Mouse (Mus musculus): ENCODE results near the gene Cnot9. TPM values are rescaled to one million over a fixed set of nuclear protein-coding genes. Genes with fewer than 3 reads are reported as not detected.

Cnot9 gene
- polyA plus RNA-seq, 1 experiment from 2014 or later = 28.9 TPM

- Histone ChIP-seq H3K9me3 (replicated peaks; ENCODE audit: control insufficient read depth, low read length) (no peaks in the 10 kb centered on the region), H3K4me2 (ENCODE audit: low read depth, low read length) (no peak overlapping the region), H3K36me3 (ENCODE audit: control insufficient read depth, insufficient read depth) (peaks cover 34% of the 10 kb centered on the region), H3K9ac (ENCODE audit: low read depth, low read length) (no peak overlapping the region), H3K27me3 (ENCODE audit: control insufficient read depth, insufficient read depth, low read depth, low read length) (no peaks in the 10 kb centered on the region), H3K4me1 (ENCODE audit: control insufficient read depth, low read depth, low read length) (no peaks in the 10 kb centered on the region), H3K4me3 (ENCODE audit: low read depth, low read length) (no peak overlapping the region), H3K27ac (ENCODE audit: low read length) (no peak overlapping the region)
- ATAC-seq (ENCODE audit: low read depth) = no peak
Measured at GRCm38 (mm10) chr1:74519875-74520274, 14.0 kb downstream of the Cnot9 start.

GRCm38 (mm10) chr1:74524746-74525145, 18.9 kb downstream of the Cnot9 start:
- no peaks in the 10 kb centered on the region for H3K9me3 ChIP-seq (replicated peaks; ENCODE audit: control insufficient read depth, low read length)
- WGBS (ENCODE audit: insufficient replicate concordance) = 76% methylated on average over 4 of the region's 4 CpGs
- H3K4me1 ChIP-seq (ENCODE audit: control insufficient read depth, low read depth, low read length) = no peaks in the 10 kb centered on the region
- no peaks in the 10 kb centered on the region for H3K27me3 ChIP-seq (ENCODE audit: control insufficient read depth, insufficient read depth, low read depth, low read length)
- peaks cover 54% of the 10 kb centered on the region for H3K36me3 ChIP-seq (ENCODE audit: control insufficient read depth, insufficient read depth)
- no peak overlapping the region for H3K9ac ChIP-seq (ENCODE audit: low read depth, low read length)
- H3K27ac ChIP-seq (ENCODE audit: low read length) = no peak overlapping the region
- ATAC-seq (ENCODE audit: low read depth) = no peak
- no peak overlapping the region for H3K4me3 ChIP-seq (ENCODE audit: low read depth, low read length)
- H3K4me2 ChIP-seq (ENCODE audit: low read depth, low read length) = no peak overlapping the region

- H3K36me3 ChIP-seq (ENCODE audit: control insufficient read depth, insufficient read depth) = peaks cover 44% of the 10 kb centered on the region
- WGBS (ENCODE audit: insufficient replicate concordance) = 73% methylated on average over 7 of the region's 7 CpGs
- peak; percentile 71 for ATAC-seq (ENCODE audit: low read depth)
Measured at GRCm38 (mm10) chr1:74528589-74528988, 22.7 kb downstream of the Cnot9 start.

GRCm38 (mm10) chr1:74538650-74539049, 32.8 kb downstream of the Cnot9 start:
- Histone ChIP-seq H3K4me1 (ENCODE audit: control insufficient read depth, low read depth, low read length) (no peaks in the 10 kb centered on the region), H3K9me3 (replicated peaks; ENCODE audit: control insufficient read depth, low read length) (no peaks in the 10 kb centered on the region), H3K4me2 (ENCODE audit: low read depth, low read length) (no peak overlapping the region), H3K27me3 (ENCODE audit: control insufficient read depth, insufficient read depth, low read depth, low read length) (peaks cover 5% of the 10 kb centered on the region), H3K36me3 (ENCODE audit: control insufficient read depth, insufficient read depth) (no peaks in the 10 kb centered on the region), H3K27ac (ENCODE audit: low read length) (no peak overlapping the region), H3K9ac (ENCODE audit: low read depth, low read length) (no peak overlapping the region), H3K4me3 (ENCODE audit: low read depth, low read length) (no peak overlapping the region)
- ATAC-seq (ENCODE audit: low read depth) = no peak

More at GRCm38 (mm10) chr1:74528589-74528988, 22.7 kb downstream of the Cnot9 start:
- H3K27me3 ChIP-seq (ENCODE audit: control insufficient read depth, insufficient read depth, low read depth, low read length) = no peaks in the 10 kb centered on the region
- H3K27ac ChIP-seq (ENCODE audit: low read length) = no peak overlapping the region
- no peaks in the 10 kb centered on the region for H3K9me3 ChIP-seq (replicated peaks; ENCODE audit: control insufficient read depth, low read length)
- no peak overlapping the region for H3K4me2 ChIP-seq (ENCODE audit: low read depth, low read length)
- H3K9ac ChIP-seq (ENCODE audit: low read depth, low read length) = no peak overlapping the region
- H3K4me3 ChIP-seq (ENCODE audit: low read depth, low read length) = no peak overlapping the region
- H3K4me1 ChIP-seq (ENCODE audit: control insufficient read depth, low read depth, low read length) = no peaks in the 10 kb centered on the region

GRCm38 (mm10) chr1:74542451-74542961, 36.6 kb downstream of the Cnot9 start, which contains the start of gene Plcd4:
TSS of gene Plcd4 (plus strand) at chr1:74542888.
- Histone ChIP-seq H3K27me3 (ENCODE audit: control insufficient read depth, insufficient read depth, low read depth, low read length) (peaks cover 5% of the 10 kb centered on the region), H3K4me2 (ENCODE audit: low read depth, low read length) (no peak within 1 kb of the TSS), H3K4me3 (ENCODE audit: low read depth, low read length) (no peak within 1 kb of the TSS), H3K4me1 (ENCODE audit: control insufficient read depth, low read depth, low read length) (no peaks in the 10 kb centered on the region), H3K9ac (ENCODE audit: low read depth, low read length) (no peak within 1 kb of the TSS), H3K36me3 (ENCODE audit: control insufficient read depth, insufficient read depth) (no peaks in the 10 kb centered on the region), H3K9me3 (replicated peaks; ENCODE audit: control insufficient read depth, low read length) (no peaks in the 10 kb centered on the region), H3K27ac (ENCODE audit: low read length) (no peak within 1 kb of the TSS)
- ATAC-seq (ENCODE audit: low read depth) = no peak
- 7% methylated on average over 6 of the region's 6 CpGs for WGBS (ENCODE audit: insufficient replicate concordance)

- ATAC-seq (ENCODE audit: low read depth) = no peak
- H3K4me3 ChIP-seq (ENCODE audit: low read depth, low read length) = no peak within 1 kb of the TSS
- no peaks in the 10 kb centered on the region for H3K36me3 ChIP-seq (ENCODE audit: control insufficient read depth, insufficient read depth)
- no peaks in the 10 kb centered on the region for H3K9me3 ChIP-seq (replicated peaks; ENCODE audit: control insufficient read depth, low read length)
- H3K27ac ChIP-seq (ENCODE audit: low read length) = no peak within 1 kb of the TSS
- 62% methylated on average over 4 of the region's 4 CpGs for WGBS (ENCODE audit: insufficient replicate concordance)
- peaks cover 5% of the 10 kb centered on the region for H3K27me3 ChIP-seq (ENCODE audit: control insufficient read depth, insufficient read depth, low read depth, low read length)
- H3K4me1 ChIP-seq (ENCODE audit: control insufficient read depth, low read depth, low read length) = no peaks in the 10 kb centered on the region
- no peak within 1 kb of the TSS for H3K9ac ChIP-seq (ENCODE audit: low read depth, low read length)
- H3K4me2 ChIP-seq (ENCODE audit: low read depth, low read length) = no peak within 1 kb of the TSS
Measured at GRCm38 (mm10) chr1:74544184-74544583, 38.3 kb downstream of the Cnot9 start, which contains the start of gene Usp37. TSS of gene Usp37 (minus strand) at chr1:74544284.

GRCm38 (mm10) chr1:74559061-74559460, 53.2 kb downstream of the Cnot9 start:
- Histone ChIP-seq H3K4me3 (ENCODE audit: low read depth, low read length) (no peak overlapping the region), H3K9me3 (replicated peaks; ENCODE audit: control insufficient read depth, low read length) (no peaks in the 10 kb centered on the region), H3K4me1 (ENCODE audit: control insufficient read depth, low read depth, low read length) (no peaks in the 10 kb centered on the region), H3K27ac (ENCODE audit: low read length) (no peak overlapping the region), H3K27me3 (ENCODE audit: control insufficient read depth, insufficient read depth, low read depth, low read length) (no peaks in the 10 kb centered on the region), H3K4me2 (ENCODE audit: low read depth, low read length) (no peak overlapping the region), H3K36me3 (ENCODE audit: control insufficient read depth, insufficient read depth) (no peaks in the 10 kb centered on the region), H3K9ac (ENCODE audit: low read depth, low read length) (no peak overlapping the region)
- 49% methylated on average over 5 of the region's 5 CpGs for WGBS (ENCODE audit: insufficient replicate concordance)
- no peak for ATAC-seq (ENCODE audit: low read depth)

- H3K27me3 ChIP-seq (ENCODE audit: control insufficient read depth, insufficient read depth, low read depth, low read length) = no peaks in the 10 kb centered on the region
- no peaks in the 10 kb centered on the region for H3K4me1 ChIP-seq (ENCODE audit: control insufficient read depth, low read depth, low read length)
- no peak overlapping the region for H3K4me3 ChIP-seq (ENCODE audit: low read depth, low read length)
- no peaks in the 10 kb centered on the region for H3K9me3 ChIP-seq (replicated peaks; ENCODE audit: control insufficient read depth, low read length)
- ATAC-seq (ENCODE audit: low read depth) = no peak
- no peak overlapping the region for H3K4me2 ChIP-seq (ENCODE audit: low read depth, low read length)
- H3K27ac ChIP-seq (ENCODE audit: low read length) = no peak overlapping the region
- H3K36me3 ChIP-seq (ENCODE audit: control insufficient read depth, insufficient read depth) = peaks cover 23% of the 10 kb centered on the region
- no peak overlapping the region for H3K9ac ChIP-seq (ENCODE audit: low read depth, low read length)
- 61% methylated on average over 6 of the region's 6 CpGs for WGBS (ENCODE audit: insufficient replicate concordance)
Measured at GRCm38 (mm10) chr1:74565834-74566233, 60.0 kb downstream of the Cnot9 start.

GRCm38 (mm10) chr1:74569739-74570719, 64.2 kb downstream of the Cnot9 start:
- no peak for ATAC-seq (ENCODE audit: low read depth)
- H3K9ac ChIP-seq (ENCODE audit: low read depth, low read length) = no peak overlapping the region
- no peaks in the 10 kb centered on the region for H3K9me3 ChIP-seq (replicated peaks; ENCODE audit: control insufficient read depth, low read length)
- H3K27ac ChIP-seq (ENCODE audit: low read length) = no peak overlapping the region
- no peaks in the 10 kb centered on the region for H3K27me3 ChIP-seq (ENCODE audit: control insufficient read depth, insufficient read depth, low read depth, low read length)
- H3K4me3 ChIP-seq (ENCODE audit: low read depth, low read length) = no peak overlapping the region
- 83% methylated on average over 29 of the region's 29 CpGs for WGBS (ENCODE audit: insufficient replicate concordance)
- no peak overlapping the region for H3K4me2 ChIP-seq (ENCODE audit: low read depth, low read length)
- H3K36me3 ChIP-seq (ENCODE audit: control insufficient read depth, insufficient read depth) = peaks cover 42% of the 10 kb centered on the region
- H3K4me1 ChIP-seq (ENCODE audit: control insufficient read depth, low read depth, low read length) = no peaks in the 10 kb centered on the region

Measured in liver, embryonic 16.5 days (tissue).